Mouse (Mus musculus) adrenal gland, adult 10 weeks (tissue): ENCODE measurements around the gene Marf1. TPM values are rescaled to one million over a fixed set of nuclear protein-coding genes. Genes with fewer than 3 reads are reported as not detected.

Experiments used
- polyA plus RNA-seq: library from polyadenylated mRNA; stranded (reverse); fragments of 350-450 nt; fragmentation: Illumina TruSeq; extraction: RNeasy Lipid Tissue Mini Kit (QIAGEN cat#74804); gene quantifications from one replicate; pipeline ENCODE4 v1.2.3, GENCODE M21; 2014; ENCODE audit warnings: low read depth, low replicate concordance

Marf1 gene
- 124 TPM for polyA plus RNA-seq

DNA sequence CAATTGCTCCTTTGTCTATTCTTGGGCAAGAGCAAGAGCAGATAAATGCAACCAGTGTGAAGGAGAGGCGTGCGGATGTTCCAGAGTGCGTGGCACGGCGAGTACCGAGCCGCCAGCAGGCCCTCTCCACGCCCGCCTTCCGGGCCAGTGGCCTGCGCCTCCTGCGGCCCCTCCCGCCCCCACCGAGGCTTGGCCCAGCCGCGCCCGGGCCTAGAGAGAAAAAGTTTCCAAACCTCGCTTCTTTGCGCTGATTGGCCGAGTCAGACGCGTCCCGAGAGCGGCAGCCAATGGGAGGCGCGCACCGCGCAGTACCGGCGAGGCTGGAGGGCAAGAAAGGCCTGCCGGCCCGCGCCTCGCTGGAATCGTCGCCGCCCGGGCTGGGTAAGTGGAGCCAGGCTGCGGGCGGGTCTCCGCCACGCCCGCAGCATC, at the start of gene Marf1, which contains the start of gene Nde1:
Gene Marf1 (minus strand): TSS at position 364 of the 429 bp plus-strand sequence.
Gene Nde1 (plus strand): TSS at position 288 of the 429 bp plus-strand sequence.

Other genes starting within 250 kb of the Marf1 start
- 0.52 TPM for gene 2900011O08Rik, start 176.7 kb downstream of the Marf1 start, polyA plus RNA-seq
- gene Ifitm7, start 176.5 kb downstream of the Marf1 start, polyA plus RNA-seq, result not detected
- gene Nde1, start 76 bp downstream of the Marf1 start, polyA plus RNA-seq, result 21.3 TPM
- gene Myh11, start 128.0 kb upstream of the Marf1 start, polyA plus RNA-seq, result 3.1 TPM
- gene Fopnl, start 154.1 kb upstream of the Marf1 start, polyA plus RNA-seq, result 128 TPM
- 8.3 TPM for gene Abcc1, start 198.2 kb upstream of the Marf1 start, polyA plus RNA-seq